Mouse (Mus musculus) cerebellum, adult 2 months (tissue): ENCODE results near the gene 1700017N19Rik. TPM values are rescaled to one million over a fixed set of nuclear protein-coding genes. Genes with fewer than 3 reads are reported as not detected.
A peak's percentile ranks its signal among the peaks of the same experiment; 100 is the strongest.

Experiments used
- DNase-seq, 2 experiments: peaks; one replicate each; pipeline ENCODE4 v3.0.0; 2021
- H3K27ac ChIP-seq: fragments of 200-500 bp; 2 replicates; pipeline ENCODE4 v1.5.1; 2012; ENCODE audit warnings: low read length, control low read depth, inconsistent platforms; ENCODE audit not compliant: insufficient read depth
- H3K27me3 ChIP-seq: fragments of 200-500 bp; 2 replicates; pipeline ENCODE4 v1.6.1; 2012; ENCODE audit warnings: inconsistent platforms, mild to moderate bottlenecking, low read length, moderate library complexity; ENCODE audit not compliant: control insufficient read depth, insufficient read depth
- H3K4me1 ChIP-seq: fragments of 200-500 bp; 2 replicates; pipeline ENCODE4 v1.6.1; 2011; ENCODE audit warnings: low read length; ENCODE audit not compliant: control insufficient read depth, insufficient read depth
- H3K4me3 ChIP-seq: fragments of 200-500 bp; replicated peaks from 2 replicates; pipeline ENCODE3; 2011; ENCODE audit warnings: mild to moderate bottlenecking, low read depth, low read length, control low read depth; ENCODE audit not compliant: insufficient read depth
- CTCF ChIP-seq: fragments of 200-500 bp; IDR thresholded peaks from 2 replicates; pipeline ENCODE4 v1.5.1; 2011; ENCODE audit warnings: low read depth, mild to moderate bottlenecking, control low read depth, low read length, moderate library complexity, borderline replicate concordance; ENCODE audit not compliant: insufficient read depth
- POLR2A ChIP-seq: fragments of 200-500 bp; IDR thresholded peaks from 2 replicates; pipeline ENCODE4 v1.6.1; 2011; ENCODE audit warnings: low read length, control low read depth, borderline replicate concordance; ENCODE audit not compliant: insufficient read depth
- WGBS: fragments of 180-500 bp; shearing (Covaris S2); methylation state at CpG from one replicate; pipeline ENCODE4 v1.1.7; 2018; 5-methylcytosine and 5-hydroxymethylcytosine counted together
- polyA plus RNA-seq: library from polyadenylated mRNA; depleted of rRNA; stranded (reverse); fragments of >200 nt; gene quantifications from 2 replicates; pipeline ENCODE4 v1.2.3, GENCODE M21; 2012

1700017N19Rik gene
- polyA plus RNA-seq, 1 experiment: 0.18 TPM

- H3K27ac ChIP-seq: peak overlapping the region; percentile 2
- WGBS: 10% methylated on average over 7 of the region's 7 CpGs
- H3K27me3 ChIP-seq: no peaks in the 10 kb centered on the region
- peaks cover 3% of the 10 kb centered on the region; the same call in 1 of the 2 replicates for H3K4me1 ChIP-seq
- peak overlapping the region; percentile 82 for H3K4me3 ChIP-seq
- no peak for DNase-seq
- TF ChIP-seq POLR2A (no peak), CTCF (no peak)
Measured at GRCm38 (mm10) chr10:100588524-100588923, 1.8 kb upstream of the 1700017N19Rik start.

DNA sequence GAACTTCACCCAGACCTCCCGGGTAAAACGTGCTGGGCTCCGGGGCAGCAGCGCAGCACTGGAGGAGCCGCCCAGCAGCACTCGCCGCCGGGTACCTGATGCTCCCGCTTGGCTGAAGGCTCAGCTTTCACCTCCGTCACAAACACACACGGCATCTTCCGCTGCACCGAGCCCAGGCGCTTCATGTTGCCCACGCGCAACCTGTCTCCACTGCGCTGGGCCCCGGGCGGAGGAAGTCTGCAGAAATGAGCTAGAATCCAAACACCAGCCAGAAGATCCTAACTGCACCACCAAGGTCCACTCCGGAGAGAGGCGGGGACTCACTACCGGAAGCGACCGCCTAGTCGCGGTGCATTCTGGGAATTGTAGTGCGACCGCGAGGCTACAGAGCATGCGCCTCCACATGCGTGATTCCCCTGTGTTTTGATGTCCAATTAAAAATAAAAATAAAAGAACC is 1.3 kb upstream of the 1700017N19Rik start:
- TF ChIP-seq CTCF (no peak), POLR2A (peak; percentile 91; the same call in 1 of the 2 replicates)
- H3K27ac ChIP-seq: peak overlapping the region; percentile 2
- peak overlapping the region; percentile 82 for H3K4me3 ChIP-seq
- H3K4me1 ChIP-seq: peaks cover 3% of the 10 kb centered on the region; the same call in 1 of the 2 replicates
- under 1% methylated on average over 31 of the region's 31 CpGs for WGBS
- H3K27me3 ChIP-seq: no peaks in the 10 kb centered on the region
- peak; percentile 92 to 93 for DNase-seq

DNA sequence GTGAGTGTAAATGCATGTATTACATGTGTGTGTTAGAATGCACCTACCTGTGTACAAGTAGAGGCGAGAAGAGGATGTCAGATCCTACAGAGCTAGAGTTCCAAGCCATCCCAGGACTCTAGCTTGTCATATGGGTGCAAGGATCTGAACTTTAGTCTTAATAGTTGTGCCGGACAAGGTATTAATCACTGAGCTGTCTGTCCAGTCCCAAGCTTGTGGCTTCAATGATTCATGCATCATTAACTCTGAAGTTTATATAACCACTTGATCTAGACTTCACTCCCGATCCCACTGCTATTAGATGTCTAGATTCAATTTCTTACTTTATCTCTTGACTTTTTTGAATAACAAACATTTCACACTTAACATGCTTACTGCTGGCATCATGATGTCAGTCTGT is 8.1 kb downstream of the 1700017N19Rik start:
- no peak for TF ChIP-seq CTCF
- TF ChIP-seq POLR2A: no peak
- Histone ChIP-seq H3K27me3 (no peaks in the 10 kb centered on the region), H3K4me3 (no peak overlapping the region), H3K27ac (no peak overlapping the region), H3K4me1 (no peaks in the 10 kb centered on the region)
- DNase-seq: no peak
- 83% methylated on average over 3 of the region's 3 CpGs for WGBS

DNA sequence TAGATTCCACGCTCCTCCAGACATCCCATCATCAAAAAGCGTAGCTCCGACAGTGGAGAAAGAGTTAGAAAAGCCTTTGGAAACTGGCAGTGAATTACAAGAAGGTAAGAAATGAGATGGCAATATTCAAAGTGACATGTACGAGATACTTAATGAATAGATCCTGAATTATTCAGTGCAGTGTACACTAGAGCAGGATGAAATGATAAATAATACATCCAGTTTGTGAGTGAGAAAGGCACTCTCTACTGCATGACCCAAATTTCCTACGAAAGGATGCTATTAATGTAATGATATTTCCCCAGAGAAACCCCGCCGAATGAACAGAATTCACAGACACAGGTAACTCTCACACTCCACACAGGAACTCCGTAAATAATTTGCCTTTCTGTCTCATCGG is 13.2 kb downstream of the 1700017N19Rik start:
- Histone ChIP-seq H3K4me1 (no peaks in the 10 kb centered on the region), H3K4me3 (no peak overlapping the region), H3K27ac (no peak overlapping the region), H3K27me3 (no peaks in the 10 kb centered on the region)
- no peak for DNase-seq
- WGBS: 86% methylated on average over 9 of the region's 9 CpGs
- TF ChIP-seq CTCF (no peak), POLR2A (no peak)

- Histone ChIP-seq H3K27me3 (no peaks in the 10 kb centered on the region), H3K4me1 (no peaks in the 10 kb centered on the region), H3K27ac (no peak overlapping the region), H3K4me3 (no peak overlapping the region)
- TF ChIP-seq POLR2A: no peak
- peak; percentile 69 for TF ChIP-seq CTCF
- peak; percentile 22 to 33 for DNase-seq
- 58% methylated on average over 2 of the region's 2 CpGs for WGBS
Measured at GRCm38 (mm10) chr10:100604254-100604653, 14.0 kb downstream of the 1700017N19Rik start.

- WGBS: 12% methylated on average over 6 of the region's 6 CpGs
- H3K4me3 ChIP-seq: no peak overlapping the region
- no peak overlapping the region for H3K27ac ChIP-seq
- no peaks in the 10 kb centered on the region for H3K27me3 ChIP-seq
- peaks cover 5% of the 10 kb centered on the region; the same call in 1 of the 2 replicates for H3K4me1 ChIP-seq
- TF ChIP-seq CTCF: no peak
- TF ChIP-seq POLR2A: no peak
- DNase-seq: peak; percentile 57 to 82
Measured at GRCm38 (mm10) chr10:100617233-100617903, 27.1 kb downstream of the 1700017N19Rik start.

DNA sequence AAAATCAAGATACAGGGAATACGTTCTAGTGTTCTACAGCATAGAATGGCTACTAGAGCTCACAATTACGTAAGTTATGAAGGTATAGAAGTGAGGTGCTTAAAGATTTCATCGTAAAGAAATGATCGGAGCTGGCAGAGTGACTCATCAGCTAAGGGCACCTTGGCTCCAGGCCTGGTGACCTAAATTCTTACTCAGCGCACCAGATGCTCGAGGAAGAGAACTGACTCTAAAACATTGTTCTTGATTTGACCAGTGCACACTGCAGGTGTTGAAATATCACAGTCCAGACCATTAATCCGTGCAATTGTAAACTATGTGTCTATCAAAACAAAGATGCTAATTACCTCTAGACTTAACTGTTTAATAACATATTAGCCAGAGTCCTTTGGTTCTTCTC is 29.2 kb downstream of the 1700017N19Rik start:
- WGBS: 29% methylated on average over 7 of the region's 7 CpGs
- peaks cover 5% of the 10 kb centered on the region; the same call in 1 of the 2 replicates for H3K4me1 ChIP-seq
- TF ChIP-seq POLR2A: no peak
- no peak for TF ChIP-seq CTCF
- DNase-seq: peak; percentile 45 to 69
- no peak overlapping the region for H3K4me3 ChIP-seq
- no peak overlapping the region for H3K27ac ChIP-seq
- no peaks in the 10 kb centered on the region for H3K27me3 ChIP-seq

DNA sequence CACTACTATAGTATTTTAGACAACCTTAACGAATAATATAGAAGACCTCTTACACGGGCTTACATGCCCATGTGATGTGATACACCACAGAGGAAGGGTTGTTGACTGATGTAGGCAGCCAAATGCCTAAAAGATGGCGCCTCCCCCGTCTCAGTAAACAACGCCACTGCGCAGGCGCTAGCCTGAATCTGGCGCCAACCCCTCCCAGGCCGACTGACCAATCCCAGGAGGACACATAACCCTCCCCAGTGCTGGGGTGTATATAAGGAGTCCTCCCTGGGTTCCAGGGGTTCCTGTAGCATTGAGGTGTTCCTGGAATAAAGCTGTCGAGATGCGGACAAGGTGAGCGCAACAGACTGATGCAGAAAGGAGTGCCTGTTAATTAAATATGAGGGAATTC is 29.8 kb downstream of the 1700017N19Rik start:
- WGBS: 95% methylated on average over 12 of the region's 12 CpGs
- Histone ChIP-seq H3K27me3 (no peaks in the 10 kb centered on the region), H3K4me3 (no peak overlapping the region), H3K27ac (no peak overlapping the region), H3K4me1 (peaks cover 5% of the 10 kb centered on the region; the same call in 1 of the 2 replicates)
- DNase-seq: no peak
- TF ChIP-seq CTCF (no peak), POLR2A (no peak)
